Mouse (Mus musculus): ENCODE measurements around the gene Zfp609.
"Not testable (repeated sequence)": the region's sequence is repeated elsewhere in the genome, so short reads cannot be mapped to it uniquely, and the experiment has no call there.

Gene Zfp609

DNA sequence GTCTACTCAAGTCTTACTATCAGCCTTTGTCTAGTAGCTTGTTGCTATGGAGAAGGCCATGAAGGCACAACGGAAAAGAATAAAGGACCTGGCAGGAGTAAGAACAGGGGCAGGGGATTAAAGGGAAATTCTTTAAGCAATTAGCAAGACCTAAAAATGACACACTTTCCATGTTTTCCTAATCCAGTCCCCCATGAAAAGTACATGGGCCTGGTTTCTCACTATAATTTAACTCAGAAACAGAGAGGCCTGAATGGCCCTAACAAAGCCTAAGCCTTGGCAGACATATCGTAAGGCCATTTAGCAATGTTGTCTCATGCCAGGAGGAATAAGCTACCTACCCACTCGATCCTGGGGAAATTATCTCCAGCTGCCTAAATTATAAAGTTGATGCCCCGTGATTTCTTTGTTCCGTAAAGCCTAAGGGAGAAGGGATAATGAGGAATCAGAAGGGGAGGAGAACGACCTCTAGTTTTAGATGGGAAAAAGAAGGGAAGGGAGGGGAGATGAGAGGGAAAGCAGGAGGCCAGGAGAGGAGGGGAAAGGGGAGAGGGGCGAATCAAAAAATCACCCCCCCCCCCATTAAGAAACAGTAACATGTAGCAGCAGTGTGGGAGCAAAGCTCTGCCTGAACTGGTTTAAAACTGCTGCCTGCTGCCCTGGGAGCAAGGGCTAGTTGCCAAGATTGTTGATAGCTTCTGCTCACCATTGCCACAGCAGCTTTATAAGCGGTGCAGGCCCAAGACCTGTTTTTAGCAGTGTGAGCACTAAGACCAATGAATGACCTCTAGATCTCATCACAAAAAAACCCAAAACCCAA is 102.7 kb downstream of the Zfp609 start:
- no peak for DNase-seq (ENCODE audit: low read depth in 1 of 2, low spot score in 2 of 2)

DNA sequence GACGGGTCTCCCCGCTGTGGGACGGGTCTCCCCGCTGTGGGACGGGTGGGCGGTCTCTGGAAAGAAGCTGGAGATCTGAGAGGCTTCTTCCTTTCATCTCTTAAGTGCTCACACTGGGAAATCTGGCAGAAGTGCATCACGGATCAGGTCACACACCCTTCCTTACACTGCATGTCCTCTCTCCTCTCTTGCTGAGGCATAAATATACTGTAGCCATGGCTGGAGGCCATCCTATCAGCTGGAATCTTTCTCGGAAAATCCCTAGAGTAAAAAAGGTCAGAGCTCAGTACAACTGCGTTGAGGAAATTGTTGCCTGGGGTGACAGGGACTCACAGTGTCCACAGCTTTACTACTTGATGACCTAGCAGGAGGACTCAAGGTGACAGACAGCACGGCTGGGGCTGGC is 106.2 kb downstream of the Zfp609 start:
- no peak for DNase-seq (ENCODE audit: low read depth in 1 of 2, low spot score in 2 of 2)

DNA sequence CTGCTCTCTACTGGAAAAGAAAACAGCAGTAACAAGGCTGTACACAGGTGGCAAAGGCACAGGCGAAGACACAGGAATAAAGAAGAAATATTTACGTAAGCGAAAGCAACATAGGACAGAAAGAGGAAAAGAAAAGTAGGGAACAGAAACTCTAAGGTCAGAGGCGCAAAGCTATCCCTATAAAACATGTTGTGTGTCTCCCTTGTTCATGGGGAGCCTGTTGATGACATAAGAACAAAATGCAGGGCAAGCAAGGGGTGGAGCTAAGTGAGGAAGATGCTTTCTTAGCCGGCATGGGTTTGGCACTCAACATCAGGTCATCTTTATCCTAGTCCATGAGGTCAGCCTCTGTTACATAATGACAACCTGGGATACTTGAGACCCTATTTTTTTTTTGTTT is 109.2 kb downstream of the Zfp609 start:
- no peak for DNase-seq (ENCODE audit: low read depth in 1 of 2, low spot score in 2 of 2)

DNA sequence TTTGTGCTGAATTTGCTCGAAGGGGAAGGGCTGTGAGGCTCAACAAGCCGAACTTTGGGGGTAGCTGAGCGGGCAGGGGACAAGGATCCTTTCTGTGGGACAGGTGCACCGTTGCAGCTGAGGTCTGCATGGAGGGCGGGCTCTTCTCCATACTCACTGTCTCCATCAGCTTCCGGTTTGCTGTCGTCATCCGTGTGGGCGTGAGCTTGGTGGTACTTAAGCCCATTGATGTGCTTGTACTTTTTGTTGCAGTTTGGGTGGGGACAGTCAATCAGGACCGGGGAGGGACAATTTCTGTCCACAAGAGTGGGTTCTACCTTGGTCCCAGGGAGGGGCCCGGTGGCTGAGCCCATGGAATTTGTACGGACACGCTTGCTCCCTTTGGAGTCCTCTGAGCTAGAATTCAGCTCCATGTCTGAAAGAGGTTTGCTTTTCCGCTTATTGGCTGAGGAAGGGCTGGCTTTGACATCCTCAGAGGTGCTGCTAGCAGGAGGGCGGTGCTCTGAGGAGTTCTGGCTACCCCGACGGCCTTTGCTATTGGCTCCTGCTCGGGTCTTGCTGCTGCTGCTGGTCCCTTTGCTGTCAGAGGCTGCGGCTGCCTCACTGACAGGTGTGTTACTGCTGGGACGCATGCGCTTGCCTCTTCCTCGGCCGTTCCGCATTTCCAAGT is 123.3 kb downstream of the Zfp609 start:
- DNase-seq (ENCODE audit: low read depth in 1 of 2, low spot score in 2 of 2): no peak

DNA sequence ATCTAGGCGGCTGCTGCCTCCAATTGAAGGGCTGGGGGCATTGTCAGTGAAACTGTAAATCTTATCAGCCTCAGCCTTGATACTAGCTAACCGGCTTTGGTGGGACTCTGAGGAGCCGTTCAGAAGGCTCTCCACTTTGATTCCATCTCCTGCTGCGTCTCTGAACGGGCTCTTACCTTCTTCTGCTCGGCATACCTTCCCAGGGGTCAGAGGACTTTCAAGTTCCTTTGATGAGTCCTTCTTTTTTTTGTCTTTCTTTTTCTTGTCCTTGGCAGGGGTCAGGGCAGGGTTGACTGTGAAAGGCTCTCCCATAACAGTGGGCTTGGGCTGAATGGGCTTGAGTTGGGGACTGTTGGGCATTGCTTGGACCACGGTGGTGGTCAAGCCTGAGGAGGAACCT is 124.1 kb downstream of the Zfp609 start:
- no peak for DNase-seq (ENCODE audit: low read depth in 1 of 2, low spot score in 2 of 2)

DNA sequence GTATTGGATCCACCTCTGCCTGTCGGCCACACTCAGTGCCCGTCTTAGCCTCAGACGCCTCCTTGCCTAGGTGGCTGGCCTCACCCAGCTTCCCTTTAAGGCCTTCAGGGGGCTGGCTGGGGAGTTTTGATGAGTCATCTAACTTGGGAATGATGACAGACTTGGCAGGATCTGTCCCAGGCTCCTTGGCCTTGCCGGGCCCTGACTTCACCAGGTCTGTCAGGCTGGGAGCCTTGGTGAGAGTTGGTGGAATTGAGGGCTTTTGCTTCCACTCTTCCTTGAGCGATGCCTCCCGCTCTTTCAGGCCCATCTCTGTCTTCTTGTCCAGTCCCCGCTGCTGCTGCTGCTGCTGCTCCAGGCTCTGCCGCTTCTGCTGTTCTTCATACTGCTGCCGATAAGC is 125.1 kb downstream of the Zfp609 start:
- DNase-seq (ENCODE audit: low read depth in 1 of 2, low spot score in 2 of 2): no peak

DNA sequence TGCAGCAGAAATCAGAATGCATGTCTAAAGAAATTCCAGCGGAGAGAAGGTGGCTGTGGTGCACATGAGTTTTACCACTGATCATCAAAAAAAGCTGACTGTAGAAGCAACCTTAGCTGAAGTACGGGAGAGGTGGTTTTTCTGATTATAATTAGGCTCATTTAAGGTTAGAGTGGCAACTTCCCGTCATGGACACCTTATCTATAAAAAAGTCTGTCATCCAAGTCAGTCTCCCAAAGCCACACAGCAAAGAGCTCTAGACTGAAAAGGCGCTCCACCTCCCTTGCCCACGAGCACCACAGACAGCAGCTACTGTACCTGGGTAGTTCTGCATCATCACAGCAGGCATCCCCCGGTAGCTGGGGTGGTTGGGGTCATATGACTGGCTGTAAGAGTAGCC is 126.9 kb downstream of the Zfp609 start:
- DNase-seq (ENCODE audit: low read depth in 1 of 2, low spot score in 2 of 2): no peak

DNA sequence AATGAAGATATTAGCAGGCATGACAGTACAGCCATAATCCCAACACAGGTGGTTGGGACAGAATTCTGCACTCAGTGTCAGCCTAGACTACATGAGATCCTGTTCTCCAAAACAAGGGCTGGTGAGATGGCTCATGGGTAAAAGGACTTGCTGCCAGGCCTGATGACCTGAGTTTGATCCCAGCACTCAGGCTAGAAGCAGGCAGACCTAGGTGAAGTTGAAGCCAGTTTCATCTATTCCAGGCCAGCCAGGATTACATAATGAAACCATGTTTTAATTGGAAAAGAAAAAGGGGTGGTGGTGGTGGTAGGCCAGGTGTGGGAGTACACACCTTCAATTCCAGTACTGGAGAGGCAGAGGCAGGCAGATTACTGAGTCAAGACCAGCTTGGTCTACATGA is 129.4 kb downstream of the Zfp609 start:
- no peak for DNase-seq (ENCODE audit: low read depth in 1 of 2, low spot score in 2 of 2)

DNA sequence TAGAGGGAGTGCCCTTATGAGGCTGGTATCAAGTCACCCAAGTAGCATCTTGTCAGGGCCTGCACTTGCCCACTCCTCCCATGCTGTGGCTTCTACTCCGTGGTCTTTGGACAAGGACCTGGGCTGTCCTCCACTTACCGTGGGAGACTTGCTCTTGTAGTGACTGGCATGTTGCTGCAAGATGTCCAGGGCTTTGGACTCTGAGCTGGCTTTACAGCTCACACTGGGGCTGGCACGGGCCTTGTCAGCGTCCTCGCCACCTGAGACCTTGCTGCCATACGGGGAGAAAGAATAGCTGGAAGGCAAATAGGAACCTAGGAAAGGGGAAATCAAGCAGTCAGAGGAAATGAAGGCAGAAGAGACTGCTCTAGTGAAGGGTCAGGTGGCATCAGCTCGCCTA is 130.0 kb downstream of the Zfp609 start:
- no peak for DNase-seq (ENCODE audit: low read depth in 1 of 2, low spot score in 2 of 2)

DNA sequence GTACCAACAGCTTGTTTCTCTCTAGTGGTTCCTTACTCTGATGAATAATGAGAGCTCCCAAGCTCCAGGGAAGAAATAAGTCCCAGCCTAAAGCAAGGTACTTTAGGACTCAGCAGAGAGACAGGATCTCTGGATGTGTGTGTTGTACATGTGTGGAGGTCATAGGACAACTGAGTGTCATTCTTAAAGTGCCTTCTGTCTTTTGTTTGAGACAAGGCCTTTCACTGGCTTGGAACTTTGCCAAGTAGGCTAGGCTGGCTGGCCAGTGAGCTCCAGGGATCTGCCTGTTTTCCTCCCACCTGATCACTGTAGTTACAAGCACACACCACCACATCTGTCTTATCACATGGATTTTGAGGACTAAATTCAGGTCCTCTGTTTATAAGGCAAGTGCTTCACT is 131.0 kb downstream of the Zfp609 start:
- no peak for DNase-seq (ENCODE audit: low read depth in 1 of 2, low spot score in 2 of 2)

DNA sequence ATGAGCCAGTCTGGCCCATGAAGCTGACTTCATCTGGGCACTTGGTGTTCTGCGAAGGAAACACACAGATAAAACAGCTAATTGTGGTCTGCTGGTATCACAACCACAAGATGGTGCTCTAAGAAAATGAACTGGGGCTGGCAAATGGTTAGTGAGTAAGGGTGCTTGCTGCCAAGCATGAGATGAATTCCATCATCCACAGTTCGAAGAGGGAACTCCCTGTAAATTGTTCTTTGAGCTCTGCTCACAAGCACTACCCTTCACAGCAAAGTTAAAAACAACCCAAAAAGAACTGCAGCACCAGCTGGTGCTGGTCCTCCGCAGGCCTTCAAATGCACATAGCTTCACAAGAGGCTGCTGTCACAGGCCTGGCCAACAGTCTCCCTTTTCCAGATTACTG is 131.7 kb downstream of the Zfp609 start:
- no peak for DNase-seq (ENCODE audit: low read depth in 1 of 2, low spot score in 2 of 2)

DNA sequence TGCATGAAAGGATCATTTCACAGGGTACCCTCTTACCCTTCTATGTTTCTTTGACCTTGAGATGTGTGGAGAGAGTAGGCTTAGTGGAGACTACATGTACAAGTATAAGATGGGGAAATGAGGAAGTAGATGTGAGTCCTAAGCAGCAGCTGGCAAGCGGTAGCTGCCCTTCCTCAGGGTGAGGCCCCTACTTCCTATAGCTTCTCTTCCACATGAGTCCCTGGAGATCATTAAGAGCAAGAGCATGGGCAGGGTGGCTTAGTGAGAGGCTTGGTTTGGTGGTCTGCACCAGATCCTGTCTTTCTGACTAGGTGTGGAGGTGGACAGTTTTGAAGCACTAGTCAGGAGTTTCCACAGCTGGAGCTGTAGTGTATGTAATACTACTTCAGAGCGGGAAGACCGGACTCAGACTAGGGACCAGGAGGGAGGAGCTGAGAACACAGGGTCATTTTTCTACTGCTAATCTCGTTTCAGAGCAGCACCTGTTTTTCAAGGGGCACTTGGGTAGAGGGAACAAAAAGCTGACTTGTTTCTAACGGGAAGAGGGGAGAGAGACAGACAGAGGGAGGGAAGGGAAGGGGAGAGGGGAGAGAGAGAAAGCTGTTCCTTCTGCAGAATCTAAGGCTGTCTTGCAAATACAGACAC is 134.3 kb downstream of the Zfp609 start:
- DNase-seq (ENCODE audit: low read depth in 1 of 2, low spot score in 2 of 2): no peak

DNA sequence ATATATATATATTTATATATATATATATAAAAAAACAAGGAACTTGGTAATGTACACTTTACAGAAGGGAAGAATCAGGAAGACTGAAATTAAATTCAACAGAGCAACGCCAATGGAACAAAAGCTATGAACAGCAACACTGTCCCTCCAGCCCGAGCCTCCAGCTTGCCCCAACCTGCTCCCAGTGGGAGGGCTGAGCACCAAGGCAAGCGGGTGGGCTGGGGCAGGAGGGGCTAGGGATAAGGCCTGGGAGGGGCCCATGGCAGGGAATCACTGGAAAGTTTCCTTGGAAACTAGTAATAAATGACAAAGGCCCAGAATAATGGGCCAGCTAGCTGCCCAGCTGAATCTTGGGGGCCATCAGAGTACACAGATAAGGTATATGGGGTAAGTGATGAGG is 134.9 kb downstream of the Zfp609 start:
- no peak for DNase-seq (ENCODE audit: low read depth in 1 of 2, low spot score in 2 of 2)

DNA sequence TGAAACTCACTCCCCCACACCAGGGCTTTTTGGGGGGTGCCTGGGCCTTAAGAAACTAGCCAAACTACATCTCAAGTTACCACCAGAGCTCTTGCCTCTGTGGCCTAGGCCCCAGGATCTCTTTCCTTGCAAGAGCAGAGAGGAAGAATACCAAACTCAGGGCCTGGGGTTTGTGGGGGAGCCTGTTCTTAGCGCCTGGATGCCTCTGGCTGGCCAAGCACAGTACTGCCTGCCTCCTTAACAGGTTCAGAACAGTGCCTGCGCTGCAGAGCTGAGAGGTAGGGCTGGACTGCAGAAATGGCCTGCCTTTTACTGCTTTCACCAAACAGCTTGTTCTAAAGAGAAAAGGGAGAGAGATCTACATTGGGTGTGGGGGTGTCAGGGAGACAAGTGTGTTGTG is 137.5 kb downstream of the Zfp609 start:
- not testable (repeated sequence) for DNase-seq (ENCODE audit: low read depth in 1 of 2, low spot score in 2 of 2)

DNA sequence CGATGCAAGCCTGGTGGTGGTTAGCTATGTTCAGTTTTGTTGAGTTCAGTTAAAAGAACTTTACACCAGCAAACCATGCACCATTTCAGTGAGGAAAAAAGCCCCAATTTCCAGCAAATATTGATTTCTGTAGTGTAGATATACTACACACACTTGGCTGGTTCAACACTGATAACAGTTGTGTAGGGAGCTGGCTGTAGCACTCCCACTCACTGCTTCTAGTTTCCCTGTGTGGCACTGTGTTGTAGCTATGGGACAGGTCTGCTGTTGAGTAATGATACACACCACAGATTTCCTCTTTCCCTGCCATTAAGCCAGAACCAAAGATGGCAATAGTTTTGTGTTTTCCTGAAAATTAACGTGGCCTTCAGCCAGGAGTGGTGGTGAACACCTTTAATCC is 142.7 kb downstream of the Zfp609 start:
- no peak for DNase-seq (ENCODE audit: low read depth in 1 of 2, low spot score in 2 of 2)

DNA sequence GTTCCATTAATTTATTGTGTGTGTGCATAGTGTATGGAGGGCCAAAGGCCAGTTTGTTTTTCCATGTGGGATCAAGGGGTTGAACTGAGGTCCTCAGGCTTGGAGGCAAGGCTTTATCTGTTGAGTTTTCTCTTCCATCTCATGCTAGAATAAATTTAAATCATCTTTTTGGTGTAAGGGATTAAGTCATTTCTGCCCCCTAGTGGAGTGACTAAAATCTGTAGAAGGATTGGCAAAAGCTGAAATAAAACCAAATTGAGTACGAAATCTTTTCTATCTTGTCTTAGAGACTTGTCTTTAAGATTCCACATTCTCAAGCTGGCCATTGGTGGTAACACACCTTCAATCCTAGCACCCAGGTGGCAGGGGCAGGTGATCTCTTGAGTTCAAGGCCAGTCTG is 144.4 kb downstream of the Zfp609 start:
- DNase-seq (ENCODE audit: low read depth in 1 of 2, low spot score in 2 of 2): no peak

DNA sequence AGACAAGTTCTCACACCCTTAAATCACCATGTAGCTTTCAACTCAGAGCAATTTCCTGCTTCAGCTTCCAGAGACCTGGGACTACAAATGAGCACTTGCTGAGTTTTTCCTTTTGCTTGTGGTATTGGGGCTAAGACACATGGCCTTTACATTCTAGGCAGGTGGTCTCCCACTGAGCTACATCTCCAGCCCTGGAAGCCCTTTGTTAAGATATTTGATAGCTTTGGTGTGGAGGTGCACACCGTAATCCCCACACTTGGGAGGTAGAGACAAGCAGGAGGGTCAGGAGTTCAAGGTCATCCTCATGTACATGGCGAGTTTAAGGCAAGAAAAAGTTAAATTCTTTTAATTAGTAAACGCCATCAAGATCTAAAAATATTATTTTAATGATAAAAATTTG is 145.2 kb downstream of the Zfp609 start:
- DNase-seq (ENCODE audit: low read depth in 1 of 2, low spot score in 2 of 2): no peak

DNA sequence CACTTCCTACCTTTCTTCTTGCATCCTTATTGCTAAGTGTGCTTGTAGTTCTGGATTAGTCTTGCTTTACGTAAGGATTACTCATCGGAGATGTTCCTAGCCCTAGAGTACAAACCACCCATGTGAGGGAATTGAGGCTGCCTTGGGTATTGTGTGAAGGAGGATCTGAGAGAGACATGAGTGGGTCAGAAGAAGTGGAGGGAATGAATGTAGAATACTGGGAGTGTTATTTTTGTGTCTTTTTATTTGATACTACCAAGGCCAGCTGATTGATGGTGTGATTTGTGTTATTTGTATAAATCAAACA is 145.8 kb downstream of the Zfp609 start:
- no peak for DNase-seq (ENCODE audit: low read depth in 1 of 2, low spot score in 2 of 2)

DNA sequence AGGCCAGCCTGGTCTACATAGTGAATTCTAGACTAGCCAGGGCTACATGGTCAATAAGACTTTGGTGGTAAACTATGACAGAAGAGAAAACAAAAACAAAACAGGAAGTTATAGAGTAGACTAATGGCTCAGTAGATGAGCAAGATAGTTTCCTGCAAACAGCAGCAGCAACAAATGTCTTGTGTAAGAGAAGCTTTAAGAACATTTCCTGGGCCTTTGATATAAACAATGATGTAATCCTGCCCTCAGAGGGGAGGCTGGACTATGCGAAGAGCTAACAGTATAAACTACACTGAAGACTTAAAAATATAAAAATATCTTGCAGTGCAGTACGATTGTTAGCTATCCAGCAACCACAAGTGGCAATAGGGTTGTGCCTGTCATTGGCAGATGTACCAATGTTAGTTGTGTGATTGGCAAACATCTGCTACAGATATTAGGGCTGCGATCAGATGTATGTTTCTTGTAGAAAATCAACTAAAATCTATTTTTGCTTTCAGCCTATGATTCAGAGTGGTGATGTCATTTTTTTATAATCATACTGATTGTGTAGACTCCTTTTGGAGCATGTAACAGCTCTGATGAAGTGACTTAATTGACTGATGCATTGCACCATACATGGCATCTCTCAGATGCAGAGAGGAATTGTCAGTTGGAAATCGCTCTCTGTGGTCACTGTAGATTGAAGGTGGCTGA is 146.3 kb downstream of the Zfp609 start:
- DNase-seq (ENCODE audit: low read depth in 1 of 2, low spot score in 2 of 2): no peak

DNA sequence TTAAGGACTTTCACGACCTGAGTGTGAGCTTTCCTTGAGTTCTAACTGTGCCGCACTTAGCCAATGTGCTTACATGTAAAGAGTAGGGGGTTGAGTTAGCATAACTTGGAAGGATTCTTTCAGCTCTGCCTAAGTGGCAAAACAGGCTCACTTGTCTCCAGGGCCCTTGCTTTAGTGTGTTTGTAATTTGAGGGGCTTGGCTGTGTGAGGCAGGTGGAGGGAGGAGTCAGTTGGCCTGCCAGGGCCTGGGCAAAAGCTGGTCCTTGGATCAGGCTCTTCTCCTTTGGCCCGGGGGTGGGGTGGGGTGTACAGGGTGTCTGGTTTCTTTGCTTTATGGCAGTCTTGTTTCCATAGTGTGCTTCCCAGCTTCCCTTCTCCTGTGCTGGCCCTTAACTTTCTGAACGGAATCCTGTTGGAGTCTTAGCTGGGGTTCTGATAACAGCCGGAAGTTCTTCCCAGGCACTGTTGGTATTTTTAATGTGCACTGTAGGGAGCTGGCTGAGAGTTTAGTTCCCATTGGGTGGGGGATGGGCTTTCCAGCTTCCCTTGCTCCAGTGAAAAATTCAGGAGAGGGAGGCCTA is 148.1 kb downstream of the Zfp609 start:
- no peak for DNase-seq (ENCODE audit: low read depth in 1 of 2, low spot score in 2 of 2)

DNA sequence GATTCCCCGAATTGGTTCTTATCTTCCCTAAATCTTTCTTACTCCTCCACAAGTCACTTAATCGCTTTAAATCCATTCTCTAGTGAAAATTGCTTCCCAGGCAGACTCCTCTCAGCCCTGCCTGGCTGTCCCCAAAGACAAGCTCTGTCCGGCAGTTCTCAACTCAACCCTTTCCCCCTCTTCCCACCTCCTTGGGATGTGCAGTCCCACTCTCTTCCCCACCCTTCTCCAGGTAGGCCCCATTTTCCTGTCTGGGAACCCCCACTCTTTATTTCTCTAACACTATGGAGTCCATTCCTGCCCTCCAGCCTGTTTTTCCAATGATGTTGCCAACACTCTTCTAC is 150.3 kb downstream of the Zfp609 start:
- no peak for DNase-seq (ENCODE audit: low read depth in 1 of 2, low spot score in 2 of 2)

Measured in monocyte, adult 2 months (primary cell).